Mouse (Mus musculus) retina, adult 2 months (tissue): ENCODE results near the gene Fastkd3.

Experiments used
- DNase-seq: peaks from one replicate; pipeline ENCODE4 v3.0.0-alpha.2; 2012; ENCODE audit warnings: low read depth, low spot score

Fastkd3 gene

DNA sequence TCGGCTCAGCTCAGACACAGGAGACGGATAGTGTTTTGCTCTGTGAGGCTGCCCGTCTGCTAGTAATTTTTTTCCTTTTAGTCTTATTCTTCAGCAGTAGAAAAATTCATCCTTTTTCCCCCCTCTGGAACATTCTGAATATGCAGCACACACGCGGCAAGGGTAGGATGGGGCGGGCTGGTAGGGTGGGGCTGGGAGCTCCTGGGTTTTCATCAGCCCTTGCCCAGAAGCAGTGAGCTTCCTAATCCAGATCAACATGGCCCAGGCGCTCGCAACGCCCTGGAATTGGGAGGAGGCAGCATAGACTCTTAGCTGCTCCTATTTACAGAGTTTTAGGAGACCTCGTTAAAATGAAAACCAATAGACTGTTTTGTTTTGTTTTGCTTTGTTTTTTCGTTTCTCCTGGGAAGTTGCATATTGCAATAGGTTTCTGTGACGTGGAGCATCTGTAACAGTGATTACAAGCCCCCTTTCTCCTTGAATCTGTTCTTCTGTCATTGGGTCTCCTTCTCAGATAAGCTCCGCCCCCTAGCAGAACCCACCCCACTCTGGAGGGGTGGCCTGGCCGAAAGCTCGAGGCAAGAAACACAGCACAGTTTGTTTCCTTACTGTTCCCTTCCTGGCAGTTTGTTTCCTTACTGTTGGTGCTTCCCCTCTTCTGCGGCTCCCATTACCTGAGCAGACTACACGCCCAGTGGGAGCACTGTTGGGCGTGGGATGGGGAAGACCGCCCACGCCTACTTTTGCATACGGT, 25.8 kb downstream of the Fastkd3 start:
- DNase-seq: no peak

DNA sequence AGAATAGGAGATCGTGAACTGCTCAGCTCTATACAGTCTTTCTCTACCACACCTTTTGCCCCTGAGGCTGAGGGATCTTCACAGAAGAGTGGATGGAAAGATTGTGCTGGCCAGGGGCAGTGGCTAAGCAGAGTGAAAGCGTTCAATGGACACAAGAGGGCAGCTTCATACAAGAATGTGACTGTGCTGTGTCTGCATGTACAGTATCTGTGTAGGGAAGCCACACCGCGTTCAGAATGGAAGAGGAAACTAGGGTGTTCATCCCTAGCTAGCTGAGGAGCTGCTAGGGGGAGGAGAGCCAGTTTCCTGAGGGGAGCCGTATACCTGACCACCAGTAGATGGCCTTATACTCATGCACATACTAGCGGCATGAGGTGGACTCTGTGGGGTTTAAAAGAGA, 40.8 kb downstream of the Fastkd3 start:
- DNase-seq: peak; percentile 4

DNA sequence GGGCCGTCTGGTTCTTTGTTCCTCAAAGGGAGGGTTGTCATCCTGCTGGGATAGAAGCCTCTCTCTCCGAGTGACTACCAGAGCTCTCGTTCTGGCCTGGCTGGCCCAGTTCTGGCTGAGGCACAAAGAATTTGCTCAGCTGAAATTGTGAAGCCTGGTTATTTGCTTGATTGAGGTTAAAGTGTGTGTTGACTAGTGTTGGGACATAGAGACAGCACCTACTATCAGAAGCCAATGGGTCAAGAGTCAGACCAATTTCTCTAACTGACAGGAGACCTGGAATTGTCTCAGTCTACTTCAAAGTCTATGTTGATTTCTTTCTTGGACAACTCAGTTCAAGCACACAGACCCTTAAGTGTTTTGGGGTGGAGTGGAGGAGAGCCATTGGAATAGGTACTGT, 45.0 kb downstream of the Fastkd3 start:
- no peak for DNase-seq
